In genomic region chr2:21121663-21122062, GRCm38 (mm10) we compare ENCODE assay signal across 15 mouse cellular contexts.
"Had no signal": no experiment of that assay in that cellular context is flagged by ENCODE, and none has a peak within 500 bp of the region (broad histone marks: within the 10 kb centered on the region; RNA-seq: fewer than 3 reads in every experiment).

No protein-coding gene starts in this region.

- H3K27ac ChIP-seq: neural tube, embryonic 15.5 days; stomach, embryonic 15.5 days; stomach, postnatal 0 days had no signal

- H3K9me3 ChIP-seq: neural tube, embryonic 15.5 days; stomach, embryonic 15.5 days had no signal

- H3K27me3 ChIP-seq: neural tube, embryonic 15.5 days; stomach, embryonic 15.5 days had no signal

- H3K9ac ChIP-seq: neural tube, embryonic 15.5 days; stomach, embryonic 15.5 days had no signal

- H3K36me3 ChIP-seq: neural tube, embryonic 15.5 days; stomach, embryonic 15.5 days had no signal

- H3K4me2 ChIP-seq: neural tube, embryonic 15.5 days; stomach, embryonic 15.5 days had no signal

- H3K4me3 ChIP-seq: neural tube, embryonic 15.5 days; stomach, embryonic 15.5 days had no signal

- DNase-seq: retina, postnatal 1 day; right cerebral cortex, adult 18-20 months; right cerebral cortex, postnatal 14 days; right cerebral cortex, postnatal 25 days; right cerebral cortex, postnatal 4 days; spleen, adult 18-20 months; thymus, adult 18-20 months; thymus, adult 2 months; thymus, postnatal 14 days; thymus, postnatal 25 days; thymus, postnatal 36 days; thymus, postnatal 4 days had no signal

- H3K4me1 ChIP-seq: neural tube, embryonic 15.5 days; stomach, embryonic 15.5 days had no signal
